Mouse (Mus musculus) brain, embryonic 14.5 days (tissue): ENCODE results near the gene Smim4.

Experiments
- CTCF ChIP-seq: fragments of 200-500 bp; IDR thresholded peaks from 2 replicates; pipeline ENCODE4 v1.5.1; 2012; ENCODE audit warnings: inconsistent platforms, mild to moderate bottlenecking, moderate library complexity, borderline replicate concordance; ENCODE audit not compliant: insufficient read depth, insufficient read length; ENCODE audit errors: extremely low read depth
- POLR2A ChIP-seq: fragments of 200-500 bp; IDR thresholded peaks from 2 replicates; pipeline ENCODE4 v1.6.1; 2012; ENCODE audit warnings: mild to moderate bottlenecking, inconsistent platforms, borderline replicate concordance; ENCODE audit not compliant: poor library complexity, insufficient read depth, insufficient read length, severe bottlenecking; ENCODE audit errors: extremely low read depth

DNA sequence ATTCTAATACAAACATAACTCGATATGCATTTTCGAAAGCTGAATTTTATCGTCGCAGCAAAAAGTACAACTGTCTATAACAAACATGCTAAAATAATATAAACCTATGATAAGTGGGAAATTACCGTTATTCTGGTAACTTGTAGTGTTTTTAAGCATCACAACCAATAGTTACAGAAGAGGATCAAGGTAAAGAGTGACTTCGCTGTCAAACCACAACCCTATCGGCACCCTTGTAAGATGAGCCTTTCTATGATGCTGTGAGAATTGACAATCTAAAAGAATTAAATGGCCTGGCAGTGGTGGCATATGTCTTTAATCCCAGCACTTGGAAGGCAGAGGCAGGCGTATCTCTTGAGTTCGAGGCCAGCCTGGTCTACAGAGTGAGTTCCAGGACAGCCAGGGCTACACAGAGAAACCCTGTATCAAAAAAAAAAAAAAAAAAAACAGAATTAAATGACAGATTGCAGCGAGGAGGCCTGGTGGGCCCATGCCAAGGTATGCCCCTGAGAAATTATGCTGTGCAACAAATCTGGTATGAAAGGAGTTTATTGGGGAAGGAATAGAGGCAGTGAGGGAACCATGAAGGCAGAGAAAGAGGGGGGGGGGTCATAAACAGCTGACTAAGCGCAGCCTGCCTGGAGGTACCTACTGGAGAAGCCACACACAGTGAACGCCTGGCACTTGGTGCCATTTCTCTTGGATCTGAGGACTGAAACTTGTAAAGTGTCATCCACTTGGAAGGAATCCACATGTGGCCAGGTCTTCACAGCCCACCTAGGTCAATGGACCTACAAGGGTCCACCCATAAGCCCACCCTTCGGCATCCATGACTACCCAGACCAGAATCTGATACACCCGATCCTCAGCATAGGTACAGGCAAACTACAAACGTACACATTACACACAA lies 825 bp upstream of the Smim4 start:
- TF ChIP-seq CTCF: no peak
- no peak for TF ChIP-seq POLR2A
